Mouse (Mus musculus): ENCODE data around the gene Grin2b. TPM values are rescaled to one million over a fixed set of nuclear protein-coding genes. Genes with fewer than 3 reads are reported as not detected.
"Not testable (repeated sequence)": the region's sequence is repeated elsewhere in the genome, so short reads cannot be mapped to it uniquely, and the experiment has no call there.

The Grin2b gene
- polyA plus RNA-seq, 2 experiments = 0.39 to 3.7 TPM

DNA sequence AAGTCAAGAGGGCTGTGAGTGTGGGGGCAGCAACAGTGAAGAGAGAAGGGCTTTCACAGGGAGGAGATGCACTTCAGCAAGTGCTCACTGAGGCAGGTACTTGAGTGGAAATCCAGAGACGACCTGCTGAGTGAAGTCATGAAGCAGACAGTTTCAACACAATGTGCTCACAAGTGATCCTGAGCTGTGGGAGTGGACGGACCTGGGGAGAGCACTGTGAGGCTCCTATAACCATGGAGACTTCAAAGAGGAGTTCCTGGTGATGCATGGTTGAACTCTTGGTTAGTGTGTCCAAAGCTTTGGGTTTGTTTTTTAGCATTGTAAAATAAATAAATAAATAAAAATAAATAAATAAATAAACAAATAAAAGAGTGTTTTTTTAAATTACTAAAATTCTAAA is 489.1 kb downstream of the Grin2b start:
- Histone ChIP-seq H3K9me3 (ENCODE audit: control insufficient read depth, low read length) (no peaks in the 10 kb centered on the region), H3K4me2 (replicated peaks; ENCODE audit: low read depth, low read length, severe bottlenecking) (no peak overlapping the region), H3K27ac (replicated peaks; ENCODE audit: low read depth, low read length) (no peak overlapping the region), H3K9ac (ENCODE audit: low read depth, low read length, severe bottlenecking) (no peak overlapping the region), H3K4me1 (ENCODE audit: control insufficient read depth, insufficient read depth, low read length) (no peaks in the 10 kb centered on the region), H3K36me3 (ENCODE audit: control insufficient read depth, insufficient read depth, low read length) (no peaks in the 10 kb centered on the region), H3K27me3 (ENCODE audit: control insufficient read depth, insufficient read depth, low read length) (no peaks in the 10 kb centered on the region), H3K4me3 (replicated peaks; ENCODE audit: low read length) (no peak overlapping the region)
- no peak for DNase-seq (ENCODE audit: low spot score)
- WGBS = 80% methylated on average over 2 of the region's 2 CpGs
- ATAC-seq (ENCODE audit: low FRiP score, low read depth) = no peak
- no peak for TF ChIP-seq POLR2A (IDR thresholded peaks at IDR 0.05; ENCODE audit: borderline replicate concordance, extremely low read depth, insufficient read depth, insufficient read length)

DNA sequence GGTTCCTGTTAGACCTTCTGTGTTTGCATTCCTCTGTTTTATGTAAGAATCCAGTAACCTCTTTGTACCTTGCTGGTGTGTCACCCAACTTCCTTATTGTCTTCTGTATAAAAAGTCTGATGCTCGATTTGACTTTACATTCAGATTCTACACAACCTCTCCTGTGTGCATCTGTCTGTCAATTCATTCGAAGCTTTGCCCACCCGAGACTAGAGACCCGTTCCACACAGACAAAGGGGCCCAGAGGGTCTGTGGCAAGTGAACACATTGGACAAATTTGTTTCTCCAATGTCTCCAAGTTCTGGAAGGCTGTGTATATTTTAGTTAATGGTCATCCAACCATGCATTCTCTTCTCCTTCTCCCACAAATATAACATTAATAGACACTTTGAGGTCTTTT is 491.9 kb downstream of the Grin2b start:
- not testable (repeated sequence) for DNase-seq (ENCODE audit: low spot score); H3K9ac ChIP-seq (ENCODE audit: low read depth, low read length, severe bottlenecking); H3K4me3 ChIP-seq (replicated peaks; ENCODE audit: low read length); H3K36me3 ChIP-seq (ENCODE audit: control insufficient read depth, insufficient read depth, low read length); H3K27ac ChIP-seq (replicated peaks; ENCODE audit: low read depth, low read length); H3K9me3 ChIP-seq (ENCODE audit: control insufficient read depth, low read length); ATAC-seq (ENCODE audit: low FRiP score, low read depth); H3K4me1 ChIP-seq (ENCODE audit: control insufficient read depth, insufficient read depth, low read length); H3K4me2 ChIP-seq (replicated peaks; ENCODE audit: low read depth, low read length, severe bottlenecking); H3K27me3 ChIP-seq (ENCODE audit: control insufficient read depth, insufficient read depth, low read length)
- 87% methylated on average over 4 of the region's 4 CpGs for WGBS

DNA sequence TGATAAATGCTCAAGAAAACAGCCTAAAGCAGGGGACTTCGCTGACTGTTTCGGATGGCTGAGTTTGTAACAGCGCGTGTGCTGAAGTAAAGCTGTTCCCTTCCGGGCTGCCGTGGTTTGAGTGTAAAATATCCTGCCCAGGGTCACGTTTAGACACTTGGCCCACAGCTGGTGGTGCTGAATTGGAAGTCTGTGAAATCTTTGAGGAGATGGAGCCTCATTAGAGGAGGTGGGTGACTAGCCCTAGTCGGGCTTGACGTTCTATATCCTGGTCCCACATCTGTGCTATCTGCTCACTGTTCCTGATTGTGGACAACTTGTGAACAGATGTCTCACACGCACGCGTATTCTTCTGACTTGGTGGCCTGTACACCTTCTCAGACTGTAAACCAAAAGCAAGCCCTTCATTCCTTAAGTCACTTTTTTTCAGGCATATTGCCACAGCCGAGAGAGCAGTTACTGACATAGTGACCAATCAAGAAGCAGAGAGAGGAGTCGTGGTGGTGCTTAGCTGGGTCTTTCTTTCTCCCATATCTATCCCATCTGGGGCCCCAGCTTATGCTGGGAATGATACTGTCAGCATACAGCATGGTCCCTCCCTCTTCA is 493.1 kb downstream of the Grin2b start:
- H3K4me3 ChIP-seq (replicated peaks; ENCODE audit: low read length) = no peak overlapping the region
- ATAC-seq (ENCODE audit: low FRiP score, low read depth) = no peak
- 63% methylated on average over 14 of the region's 14 CpGs for WGBS
- no peak overlapping the region for H3K9ac ChIP-seq (ENCODE audit: low read depth, low read length, severe bottlenecking)
- no peaks in the 10 kb centered on the region for H3K9me3 ChIP-seq (ENCODE audit: control insufficient read depth, low read length)
- no peaks in the 10 kb centered on the region for H3K4me1 ChIP-seq (ENCODE audit: control insufficient read depth, insufficient read depth, low read length)
- H3K27ac ChIP-seq (replicated peaks; ENCODE audit: low read depth, low read length) = no peak overlapping the region
- H3K4me2 ChIP-seq (replicated peaks; ENCODE audit: low read depth, low read length, severe bottlenecking) = no peak overlapping the region
- H3K27me3 ChIP-seq (ENCODE audit: control insufficient read depth, insufficient read depth, low read length) = no peaks in the 10 kb centered on the region
- no peak for TF ChIP-seq POLR2A (IDR thresholded peaks at IDR 0.05; ENCODE audit: borderline replicate concordance, extremely low read depth, insufficient read depth, insufficient read length)
- no peaks in the 10 kb centered on the region for H3K36me3 ChIP-seq (ENCODE audit: control insufficient read depth, insufficient read depth, low read length)
- DNase-seq (ENCODE audit: low spot score) = no peak

DNA sequence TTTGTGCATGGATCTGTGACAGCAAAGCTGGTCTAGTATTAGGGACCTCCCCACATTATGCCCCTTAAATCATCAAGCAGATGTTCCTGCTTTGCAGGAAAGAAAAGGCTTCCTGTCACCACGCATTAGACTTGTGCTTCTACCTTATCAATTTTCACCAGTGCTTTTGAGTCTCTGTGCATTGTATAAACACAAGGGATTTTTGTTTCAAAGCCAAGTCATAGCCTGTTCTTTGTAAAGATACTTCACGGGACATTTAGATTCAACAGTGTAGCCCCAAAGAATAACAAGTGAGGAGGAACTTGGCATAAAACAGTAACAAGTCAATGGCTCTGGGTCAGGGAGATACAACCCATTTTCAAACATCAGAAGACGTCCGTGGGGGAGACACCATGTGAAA is 498.9 kb downstream of the Grin2b start:
- Histone ChIP-seq H3K27ac (replicated peaks; ENCODE audit: low read depth, low read length) (no peak overlapping the region), H3K36me3 (ENCODE audit: control insufficient read depth, insufficient read depth, low read length) (no peaks in the 10 kb centered on the region), H3K9me3 (ENCODE audit: control insufficient read depth, low read length) (no peaks in the 10 kb centered on the region), H3K4me2 (replicated peaks; ENCODE audit: low read depth, low read length, severe bottlenecking) (no peak overlapping the region), H3K9ac (ENCODE audit: low read depth, low read length, severe bottlenecking) (no peak overlapping the region), H3K4me3 (replicated peaks; ENCODE audit: low read length) (no peak overlapping the region), H3K27me3 (ENCODE audit: control insufficient read depth, insufficient read depth, low read length) (no peaks in the 10 kb centered on the region), H3K4me1 (ENCODE audit: control insufficient read depth, insufficient read depth, low read length) (no peaks in the 10 kb centered on the region)
- 72% methylated on average over 4 of the region's 4 CpGs for WGBS
- no peak for TF ChIP-seq POLR2A (IDR thresholded peaks at IDR 0.05; ENCODE audit: borderline replicate concordance, extremely low read depth, insufficient read depth, insufficient read length)
- ATAC-seq (ENCODE audit: low FRiP score, low read depth) (no peak), DNase-seq (ENCODE audit: low spot score) (no peak)

DNA sequence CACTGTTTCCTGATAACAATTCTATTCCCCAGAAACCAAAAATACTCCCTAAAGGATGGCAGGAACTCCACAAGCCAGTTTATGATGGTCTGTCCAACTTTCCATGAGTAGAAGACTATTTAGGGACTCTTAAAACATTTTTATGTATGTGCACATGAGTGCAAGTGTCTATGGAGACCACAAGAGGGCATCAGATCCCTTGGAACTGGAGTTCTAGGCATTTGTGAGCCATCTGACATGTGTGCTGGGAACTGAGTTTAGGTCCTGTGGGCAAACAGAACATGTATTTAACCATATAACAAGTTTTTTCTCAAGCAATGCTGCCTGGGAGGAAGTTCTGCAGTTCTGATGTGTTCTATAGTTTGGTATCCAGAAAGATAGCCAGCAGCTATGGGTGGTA is 501.3 kb downstream of the Grin2b start:
- no peaks in the 10 kb centered on the region for H3K27me3 ChIP-seq (ENCODE audit: control insufficient read depth, insufficient read depth, low read length)
- TF ChIP-seq POLR2A (IDR thresholded peaks at IDR 0.05; ENCODE audit: borderline replicate concordance, extremely low read depth, insufficient read depth, insufficient read length) = no peak
- H3K9ac ChIP-seq (ENCODE audit: low read depth, low read length, severe bottlenecking) = no peak overlapping the region
- H3K27ac ChIP-seq (replicated peaks; ENCODE audit: low read depth, low read length) = no peak overlapping the region
- H3K4me2 ChIP-seq (replicated peaks; ENCODE audit: low read depth, low read length, severe bottlenecking) = no peak overlapping the region
- H3K9me3 ChIP-seq (ENCODE audit: control insufficient read depth, low read length) = no peaks in the 10 kb centered on the region
- H3K4me3 ChIP-seq (replicated peaks; ENCODE audit: low read length) = no peak overlapping the region
- no peaks in the 10 kb centered on the region for H3K36me3 ChIP-seq (ENCODE audit: control insufficient read depth, insufficient read depth, low read length)
- ATAC-seq (ENCODE audit: low FRiP score, low read depth) (no peak), DNase-seq (ENCODE audit: low spot score) (no peak)
- no peaks in the 10 kb centered on the region for H3K4me1 ChIP-seq (ENCODE audit: control insufficient read depth, insufficient read depth, low read length)

Small RNAs within 50 kb of the gene (microRNA-seq; reads per million reads assigned to microRNA genes)
- not detected for gene Gm22892

Other genes starting within 250 kb of the Grin2b start
- 0.05 and 0.15 TPM in 2 replicates for gene Gm8994, start 154.0 kb upstream of the Grin2b start, polyA plus RNA-seq (2012; rRNA removed)
- 0.15 TPM in 1 of 2 replicates, not detected in the other for gene Gm8994, start 154.0 kb upstream of the Grin2b start, polyA plus RNA-seq (2014; fragmentation: Nextera tagmentation; extraction: Ambion mirVana)
- 0.08 TPM in 1 of 2 replicates, not detected in the other for gene E330021D16Rik, start 242.1 kb upstream of the Grin2b start, polyA plus RNA-seq (2012; rRNA removed)
- not detected in 2 replicates for gene E330021D16Rik, start 242.1 kb upstream of the Grin2b start, polyA plus RNA-seq (2014; fragmentation: Nextera tagmentation; extraction: Ambion mirVana)